Mouse (Mus musculus): ENCODE results near the gene Tnni3. TPM values are rescaled to one million over a fixed set of nuclear protein-coding genes. Genes with fewer than 3 reads are reported as not detected.
"Not testable (repeated sequence)": the region's sequence is repeated elsewhere in the genome, so short reads cannot be mapped to it uniquely, and the experiment has no call there.

Gene Tnni3
- polyA plus RNA-seq, 1 experiment from 2014 or later, result 0.33 TPM

DNA sequence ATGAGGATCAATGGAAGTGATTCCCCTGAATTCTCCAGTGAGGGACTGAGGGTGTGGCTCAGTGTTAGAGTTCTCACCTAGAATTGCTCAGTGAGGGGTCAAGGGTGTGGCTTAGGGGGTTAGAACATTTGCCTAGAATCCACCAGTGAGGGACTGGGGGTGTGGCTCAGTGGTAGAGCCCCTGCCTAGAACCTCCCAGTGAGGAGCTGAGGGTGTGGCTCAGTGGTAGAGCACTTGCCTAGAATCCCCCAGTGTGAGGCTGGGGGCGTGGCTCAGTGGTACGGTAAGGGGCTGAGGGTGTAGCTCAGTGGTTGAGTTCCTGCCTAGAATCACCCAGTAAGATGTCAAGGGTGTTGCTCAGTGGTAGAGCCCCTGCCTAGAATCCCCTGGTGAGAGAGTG is 15.0 kb upstream of the Tnni3 start:
- CTCF ChIA-PET, result no interaction called here
- peaks cover 28% of the 10 kb centered on the region for H3K27me3 ChIP-seq
- TF ChIP-seq CTCF (IDR thresholded peaks at IDR 0.05), result no peak
- POLR2A ChIA-PET, result no interaction called here
- in situ Hi-C loops (cut with MboI; ENCODE audit: low pct_unique_long_range_greater_than_20kb), result no loop called here
- no peak for ATAC-seq
- no peak for DNase-seq (ENCODE audit: low read depth, low spot score)

DNA sequence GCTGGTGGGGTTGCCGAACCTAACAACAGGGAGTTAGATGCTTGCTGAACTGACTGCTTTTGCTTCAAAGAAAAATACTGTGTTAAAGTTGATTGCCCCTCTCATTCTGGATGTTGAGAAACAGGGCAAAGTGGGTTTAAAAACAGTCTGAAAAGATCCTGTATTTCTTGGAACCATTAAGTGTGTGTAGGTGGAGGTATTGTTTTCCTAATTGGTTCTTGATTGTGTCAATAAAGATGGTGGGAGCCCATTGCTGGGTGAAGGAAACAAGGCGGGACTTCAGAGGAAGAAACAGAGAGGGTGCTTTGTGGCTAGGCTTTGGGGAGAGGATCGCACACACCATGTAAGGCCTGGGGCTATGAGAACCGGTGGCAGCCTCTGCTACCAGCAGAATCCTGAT is 13.2 kb upstream of the Tnni3 start:
- ATAC-seq (no peak), DNase-seq (ENCODE audit: low read depth, low spot score) (no peak)
- TF ChIP-seq CTCF (IDR thresholded peaks at IDR 0.05), result no peak
- peaks cover 17% of the 10 kb centered on the region for H3K27me3 ChIP-seq
- ChIA-PET POLR2A (no interaction called here), CTCF (no interaction called here)
- in situ Hi-C loops (cut with MboI; ENCODE audit: low pct_unique_long_range_greater_than_20kb), result no loop called here

DNA sequence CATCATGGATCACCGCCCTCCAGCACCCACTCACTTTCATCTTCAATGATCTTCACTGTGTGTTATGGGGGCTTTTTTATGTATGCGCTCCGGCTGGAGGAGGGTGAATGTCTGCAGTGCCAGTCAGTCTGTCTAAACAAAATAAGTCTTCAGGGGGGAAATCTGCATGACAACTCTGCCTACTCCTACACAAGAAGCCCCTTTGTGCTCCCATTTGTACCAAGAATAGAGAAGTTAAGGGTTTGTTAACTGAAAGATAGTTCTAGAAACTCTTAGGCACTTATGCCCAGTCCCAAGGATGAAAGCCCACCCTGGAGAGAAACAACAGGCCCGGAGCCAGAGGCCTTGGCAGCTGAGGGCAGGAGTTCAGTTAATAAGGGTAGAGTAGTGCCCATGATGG is 12.3 kb upstream of the Tnni3 start:
- no peak for ATAC-seq
- in situ Hi-C loops (cut with MboI; ENCODE audit: low pct_unique_long_range_greater_than_20kb), result no loop called here
- DNase-seq (ENCODE audit: low read depth, low spot score), result no peak
- peaks cover 17% of the 10 kb centered on the region for H3K27me3 ChIP-seq
- CTCF ChIA-PET, result no interaction called here
- no peak for TF ChIP-seq CTCF (IDR thresholded peaks at IDR 0.05)
- POLR2A ChIA-PET, result no interaction called here

DNA sequence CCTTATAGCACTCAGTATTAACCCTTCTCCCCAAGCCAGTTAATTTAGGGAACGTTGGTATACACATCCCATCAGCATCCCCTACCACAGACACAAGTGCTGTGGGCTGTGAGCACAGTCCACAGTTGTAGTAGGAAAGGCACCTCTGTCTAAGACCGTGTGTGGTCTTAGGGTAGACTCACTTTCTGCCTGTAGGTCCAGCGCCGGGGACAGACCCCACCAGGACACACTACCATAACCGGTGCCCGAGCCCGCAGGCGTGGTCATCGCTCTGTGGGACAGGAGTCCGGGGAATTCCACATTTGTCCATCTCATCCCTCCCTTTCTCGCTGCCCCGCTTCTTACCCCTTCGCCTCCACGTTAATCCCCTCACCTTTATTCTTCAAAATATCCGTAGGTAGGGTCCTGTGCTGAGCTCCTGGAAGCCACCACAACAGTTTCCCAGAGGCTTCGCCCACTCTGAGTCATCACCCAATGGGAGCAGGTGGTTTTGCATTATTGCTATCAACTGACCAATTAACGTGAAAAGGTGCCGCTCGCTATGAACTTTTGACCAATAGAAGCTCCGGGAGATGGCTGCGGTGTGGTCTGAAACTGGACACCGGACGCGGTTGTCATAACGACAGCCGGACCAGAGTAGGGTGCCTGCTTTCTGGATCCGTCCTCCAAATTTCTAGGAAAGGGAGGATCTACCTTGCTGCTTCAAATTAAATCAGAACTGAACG is 8.1 kb upstream of the Tnni3 start, which contains the start of gene Dnaaf3:
Gene Dnaaf3, minus strand, starts transcription at position 449 of the 725 bp plus-strand sequence.
- ChIA-PET CTCF (interaction anchor here (1.6 kb wide), 1 partner anchor 8 kb away, joined by 3 read pairs; the partner anchor contains the start of gene Tnni3), POLR2A (no interaction called here)
- in situ Hi-C loops (cut with MboI; ENCODE audit: low pct_unique_long_range_greater_than_20kb), result no loop called here
- DNase-seq (ENCODE audit: low read depth, low spot score), result peak; percentile 63
- peak; percentile 93 for ATAC-seq
- H3K27me3 ChIP-seq, result peaks cover 8% of the 10 kb centered on the region
- TF ChIP-seq CTCF (IDR thresholded peaks at IDR 0.05), result no peak

DNA sequence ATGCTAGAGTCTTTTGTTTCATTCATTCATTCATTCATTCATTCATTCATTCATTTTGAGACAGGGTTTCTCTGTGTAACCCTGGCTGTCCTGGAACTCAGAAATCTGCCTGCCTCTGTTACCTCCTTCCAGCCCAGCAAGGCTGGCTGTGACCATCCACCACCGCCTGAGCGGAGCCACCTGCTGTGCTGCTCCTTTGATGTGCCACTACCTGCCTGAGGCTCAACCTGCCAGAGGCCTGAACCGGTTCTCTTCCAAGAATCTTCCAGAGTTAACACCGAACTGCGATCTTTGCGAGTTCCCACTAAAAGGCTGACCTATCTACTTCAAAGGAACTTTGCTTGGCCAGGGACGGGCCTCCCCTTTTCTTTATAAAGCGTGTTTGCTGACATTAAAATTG is 6.1 kb upstream of the Tnni3 start:
- ATAC-seq; H3K27me3 ChIP-seq; POLR2A ChIA-PET; in situ Hi-C loops (cut with MboI; ENCODE audit: low pct_unique_long_range_greater_than_20kb); DNase-seq (ENCODE audit: low read depth, low spot score): not testable (repeated sequence)
- CTCF ChIA-PET, result interaction anchor here (0.7 kb wide), 1 partner anchor 14 kb away, joined by 3 read pairs; no protein-coding TSS in a partner anchor

DNA sequence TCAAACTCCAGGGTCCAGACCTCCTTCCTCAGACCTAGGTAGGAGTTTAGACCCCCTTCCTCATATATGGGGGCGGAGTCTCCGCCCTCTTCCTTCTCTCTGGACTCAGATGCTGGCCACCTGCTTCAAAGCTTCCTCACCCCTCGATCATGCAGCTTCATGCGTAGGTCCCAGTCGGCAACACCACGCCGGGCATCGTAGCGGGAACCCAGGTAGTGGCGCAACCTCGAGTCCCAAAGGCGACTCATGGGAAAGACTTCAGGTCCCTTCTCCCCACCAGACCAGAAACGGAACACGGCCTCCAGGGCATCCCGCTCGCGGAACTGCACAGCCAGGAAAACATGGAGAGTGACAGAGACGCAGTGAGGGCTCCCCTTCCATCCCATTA is 3.3 kb upstream of the Tnni3 start:
- POLR2A ChIA-PET, result no interaction called here
- ATAC-seq, result no peak
- H3K27me3 ChIP-seq, result no peaks in the 10 kb centered on the region
- in situ Hi-C loops (cut with MboI; ENCODE audit: low pct_unique_long_range_greater_than_20kb), result no loop called here
- DNase-seq (ENCODE audit: low read depth, low spot score), result no peak
- no peak for TF ChIP-seq CTCF (IDR thresholded peaks at IDR 0.05)
- CTCF ChIA-PET, result no interaction called here

DNA sequence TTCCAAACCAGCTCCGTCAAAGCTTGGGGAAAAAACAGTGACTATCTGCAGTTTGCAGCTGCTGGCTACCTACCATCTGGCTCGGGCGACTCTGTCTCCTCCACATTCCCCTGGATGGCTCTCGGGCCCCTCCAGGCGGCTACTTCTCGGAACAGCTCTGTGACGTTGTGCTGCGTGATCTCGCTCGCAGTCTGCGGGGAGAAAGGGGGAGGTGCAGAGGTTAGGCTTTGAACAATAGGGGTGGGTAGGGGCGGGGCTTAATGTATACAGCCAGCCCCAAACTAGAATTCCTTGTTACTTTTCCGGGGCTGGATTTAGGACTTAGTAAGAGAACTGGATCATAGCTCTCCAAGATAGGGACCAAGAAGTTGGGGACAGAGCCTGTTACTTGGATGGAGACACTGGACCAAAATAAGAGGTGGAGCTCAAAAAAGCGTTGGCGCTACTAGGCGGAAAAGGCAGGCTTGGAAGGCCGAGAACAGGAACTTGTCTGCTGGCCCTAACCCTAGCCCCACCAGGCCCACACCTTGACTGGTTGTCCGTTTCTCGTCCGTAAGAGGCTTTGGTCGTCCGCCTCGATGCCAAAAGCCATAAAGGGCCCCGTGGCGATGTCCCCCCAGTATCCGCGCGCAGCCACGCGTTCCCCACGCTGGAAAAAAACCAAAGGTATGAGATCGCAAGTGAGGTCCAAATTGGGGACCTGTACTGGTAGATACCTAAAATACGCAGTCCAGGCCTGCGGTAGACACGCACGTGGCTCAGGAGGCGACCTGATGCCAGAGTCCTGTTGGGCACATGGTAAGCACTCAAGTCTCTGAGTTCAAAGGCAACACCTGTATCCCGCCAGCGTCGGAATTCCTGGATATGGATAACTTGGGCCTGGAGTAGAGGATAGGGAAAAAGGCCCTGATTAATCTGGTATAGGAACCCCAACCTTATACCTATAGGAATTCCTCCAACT is 2.6 kb upstream of the Tnni3 start:
- POLR2A ChIA-PET, result no interaction called here
- in situ Hi-C loops (cut with MboI; ENCODE audit: low pct_unique_long_range_greater_than_20kb), result no loop called here
- no peaks in the 10 kb centered on the region for H3K27me3 ChIP-seq
- no peak for ATAC-seq
- CTCF ChIA-PET, result interaction anchor here (0.8 kb wide), 1 partner anchor 13 kb away, joined by 3 read pairs; no protein-coding TSS in a partner anchor
- TF ChIP-seq CTCF (IDR thresholded peaks at IDR 0.05), result no peak
- DNase-seq (ENCODE audit: low read depth, low spot score), result no peak

DNA sequence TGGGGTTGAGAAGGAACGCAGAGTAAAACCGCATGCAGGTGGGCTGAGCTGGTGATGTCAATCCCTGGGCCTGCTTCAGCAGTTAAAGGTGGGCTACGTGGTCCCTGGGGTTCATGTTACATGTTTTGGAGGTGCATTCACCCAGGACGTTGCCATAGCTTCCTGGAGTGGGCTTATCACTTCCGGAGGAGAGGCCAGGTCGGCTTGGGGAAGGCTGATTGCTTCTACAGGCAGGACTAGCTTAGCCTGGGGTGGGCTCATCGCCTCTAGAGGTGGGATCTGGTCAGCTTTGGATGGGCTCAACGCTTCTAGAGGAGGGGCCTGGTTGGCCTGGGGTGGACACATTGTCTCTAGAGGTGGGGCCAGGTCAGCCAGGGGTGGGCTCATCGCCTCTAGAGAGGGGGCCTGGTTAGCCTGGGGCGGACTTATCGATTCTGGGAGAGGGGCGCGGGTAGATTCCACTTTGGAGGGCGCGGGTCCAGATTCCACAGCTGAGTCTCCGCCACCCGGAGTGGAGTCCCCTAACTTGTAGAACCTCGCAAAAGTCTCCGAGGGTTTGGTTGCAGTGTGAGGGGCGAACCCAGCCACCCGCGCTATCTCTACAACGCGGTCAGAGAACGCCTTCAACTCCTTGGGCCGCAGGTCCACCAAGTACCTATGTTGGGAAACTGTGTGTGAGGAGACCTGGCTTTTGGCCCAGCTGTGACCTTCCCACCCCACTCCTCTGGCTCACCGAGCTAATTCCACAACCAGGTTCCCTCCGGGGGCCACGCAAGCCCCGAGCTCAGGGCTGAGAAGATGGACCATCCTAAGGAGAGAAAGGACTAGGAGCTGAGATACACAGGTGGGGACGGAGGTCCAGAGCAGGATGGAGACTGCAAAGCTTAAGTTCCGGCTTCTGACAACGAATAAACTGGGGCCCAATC is 561 bp downstream of the Tnni3 start:
- H3K27me3 ChIP-seq, result no peaks in the 10 kb centered on the region
- DNase-seq (ENCODE audit: low read depth, low spot score) (no peak), ATAC-seq (no peak)
- ChIA-PET CTCF (interaction anchor here (0.9 to 3.4 kb wide), 7 partner anchors 8 to 92 kb away, joined by 3 to 20 read pairs (median 3); partner anchors contain the start of genes Dnaaf3 and Tnnt1), POLR2A (interaction anchor here (0.7 kb wide), 2 partner anchors 13 to 937 kb away, joined by 3 to 4 read pairs; no protein-coding TSS in a partner anchor)
- in situ Hi-C loops (cut with MboI; ENCODE audit: low pct_unique_long_range_greater_than_20kb), result no loop called here
- TF ChIP-seq CTCF (IDR thresholded peaks at IDR 0.05), result no peak

DNA sequence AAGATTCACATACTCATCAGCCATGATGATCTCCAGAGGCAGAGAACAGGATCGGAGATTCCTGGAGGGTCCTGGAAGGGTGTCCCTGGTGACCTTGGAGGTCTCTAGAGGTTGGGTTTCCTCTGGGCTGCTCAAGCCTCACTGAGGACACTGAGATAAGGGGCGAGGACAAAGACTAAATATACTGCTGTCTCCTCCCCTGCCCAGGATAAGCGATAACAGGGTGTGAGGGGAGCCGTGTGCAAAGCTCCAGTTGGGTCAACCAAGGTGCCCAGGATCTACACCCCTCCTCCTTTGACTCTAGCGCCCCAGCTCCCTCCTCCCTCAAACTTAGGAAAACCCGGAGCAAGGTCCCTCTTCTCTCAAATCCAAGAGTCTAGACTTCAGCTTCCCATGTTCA is 1.7 kb downstream of the Tnni3 start:
- ATAC-seq (no peak), DNase-seq (ENCODE audit: low read depth, low spot score) (no peak)
- no peak for TF ChIP-seq CTCF (IDR thresholded peaks at IDR 0.05)
- in situ Hi-C loops (cut with MboI; ENCODE audit: low pct_unique_long_range_greater_than_20kb), result no loop called here
- CTCF ChIA-PET, result interaction anchor here (2.3 to 3.4 kb wide), 2 partner anchors 9 to 13 kb away, joined by 20 read pairs; no protein-coding TSS in a partner anchor
- H3K27me3 ChIP-seq, result no peaks in the 10 kb centered on the region
- POLR2A ChIA-PET, result no interaction called here

Data from Patski (cell line).